Mouse (Mus musculus) heart, postnatal 4 days (tissue): ENCODE data around the gene Sobp. TPM values are rescaled to one million over a fixed set of nuclear protein-coding genes. Genes with fewer than 3 reads are reported as not detected.

ENCODE experiments used
- DNase-seq: peaks from one replicate; pipeline ENCODE4 v3.0.0; 2021
- total RNA-seq, 2 experiments: library from RNA; stranded (reverse); gene quantifications; 2 replicates each; pipeline ENCODE4 v1.2.3; 2021

Gene Sobp
- total RNA-seq, 2 experiments from 2014 or later, result 12.2 to 13.0 TPM

DNA sequence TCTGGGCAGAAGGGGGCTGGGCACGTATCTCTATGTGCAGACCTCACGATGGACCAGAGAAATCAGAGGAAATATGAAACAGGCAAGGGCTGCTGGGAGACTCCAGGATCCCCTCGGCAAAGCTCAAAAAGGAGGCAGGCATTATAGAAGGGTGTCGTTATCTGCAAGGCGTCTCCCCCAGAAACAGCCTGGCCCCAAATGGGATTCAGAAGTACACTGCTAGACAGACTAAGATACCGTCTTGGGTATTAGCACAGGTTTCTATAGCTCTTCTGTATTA, 90.3 kb downstream of the Sobp start:
- DNase-seq, result no peak

DNA sequence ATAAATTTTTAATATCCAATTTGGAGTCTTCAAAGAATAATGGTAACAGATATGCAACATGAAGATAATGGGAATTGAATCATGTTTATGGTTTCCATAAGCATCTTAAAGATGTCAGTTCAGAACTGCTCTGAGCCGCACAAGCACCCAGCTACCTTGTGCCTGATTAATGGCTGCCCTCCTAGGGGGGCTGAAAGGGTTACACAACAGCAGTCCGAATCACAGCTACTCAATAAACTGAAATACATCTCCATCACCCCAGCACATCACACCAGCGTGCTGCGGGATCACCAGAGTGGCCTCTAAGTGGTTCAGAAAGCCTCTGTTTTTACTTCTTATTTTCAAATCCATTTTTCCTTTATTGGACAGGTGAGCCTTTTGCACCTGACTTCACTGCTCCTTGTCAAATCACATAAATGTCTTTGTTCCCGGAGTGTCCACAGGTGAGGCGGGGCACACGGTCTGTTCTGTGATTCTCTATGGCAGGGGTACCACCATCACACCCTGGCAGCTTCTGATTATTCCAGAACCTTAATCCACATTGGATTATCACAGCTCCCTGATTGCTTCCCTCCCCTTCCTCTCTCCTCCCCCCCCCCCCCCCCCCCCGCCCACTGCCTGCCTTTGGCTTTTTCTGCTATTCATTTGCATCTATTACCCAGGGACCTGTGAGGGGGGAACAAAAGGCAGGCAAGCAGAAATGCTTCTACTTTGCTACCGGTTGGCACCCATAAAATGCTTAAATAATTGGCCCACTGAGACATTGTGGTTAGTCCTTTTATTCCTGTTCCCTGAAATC, 90.8 kb downstream of the Sobp start:
- DNase-seq, result no peak

DNA sequence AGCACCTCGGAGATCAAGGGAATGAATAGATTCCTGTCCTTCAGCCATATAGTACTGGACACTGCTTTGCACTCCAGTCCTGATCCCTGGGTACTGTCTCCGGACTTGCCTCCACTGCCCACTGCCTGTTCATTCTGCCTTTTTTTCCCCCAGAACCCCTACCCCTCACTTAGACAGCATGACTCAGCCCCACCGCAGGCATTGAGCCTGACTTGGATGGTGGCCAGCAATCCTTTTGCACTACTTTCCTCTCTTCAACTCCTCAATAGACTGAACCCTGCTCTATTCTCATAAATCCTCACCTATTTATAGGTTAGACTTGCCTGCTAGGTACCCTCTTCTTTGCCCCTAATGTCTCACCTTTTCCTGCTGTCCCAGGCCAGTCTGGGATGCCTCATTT, 93.0 kb downstream of the Sobp start:
- peak; percentile 38 for DNase-seq

GRCm38 (mm10) chr10:43075535-43076152, 98.7 kb downstream of the Sobp start:
- no peak for DNase-seq

DNA sequence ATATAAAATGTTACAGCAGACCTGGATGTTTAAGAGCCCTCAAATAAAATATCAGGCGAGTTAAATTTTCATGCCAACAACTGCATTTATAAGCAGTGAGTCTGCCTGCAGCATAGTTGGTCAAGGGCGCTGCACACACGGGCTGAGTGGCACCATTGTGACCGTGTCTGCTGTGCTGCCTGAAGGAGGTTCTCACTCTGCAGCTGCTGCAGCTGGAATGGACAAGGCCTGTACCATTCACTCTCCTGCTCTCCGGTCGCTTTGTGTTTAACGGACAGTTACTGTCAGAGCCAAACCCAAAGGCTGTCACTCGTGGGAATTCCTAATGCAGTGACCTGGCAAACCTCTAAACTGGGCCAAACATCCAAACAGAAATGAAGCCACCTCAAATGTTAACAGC, 101.0 kb downstream of the Sobp start:
- DNase-seq, result no peak

DNA sequence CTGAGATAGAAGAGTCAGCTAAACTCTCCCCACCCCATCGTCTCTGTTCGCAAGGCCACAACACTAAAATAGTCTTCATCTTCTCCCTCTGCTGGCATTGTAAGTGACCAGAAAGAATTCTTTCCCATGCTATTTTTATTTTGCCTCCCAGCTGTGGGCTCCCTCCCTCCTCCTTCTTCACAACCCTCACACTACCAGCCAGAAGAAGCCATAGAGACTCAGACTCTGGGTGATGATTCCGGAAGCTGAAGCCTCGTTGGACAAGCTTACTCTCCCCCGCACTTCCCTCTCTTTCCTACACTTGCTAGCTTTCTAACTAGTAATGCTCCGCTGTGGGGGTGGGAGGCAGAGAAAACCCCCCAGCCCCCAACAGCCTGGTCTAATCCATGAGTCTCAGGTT, 103.4 kb downstream of the Sobp start:
- DNase-seq, result no peak

DNA sequence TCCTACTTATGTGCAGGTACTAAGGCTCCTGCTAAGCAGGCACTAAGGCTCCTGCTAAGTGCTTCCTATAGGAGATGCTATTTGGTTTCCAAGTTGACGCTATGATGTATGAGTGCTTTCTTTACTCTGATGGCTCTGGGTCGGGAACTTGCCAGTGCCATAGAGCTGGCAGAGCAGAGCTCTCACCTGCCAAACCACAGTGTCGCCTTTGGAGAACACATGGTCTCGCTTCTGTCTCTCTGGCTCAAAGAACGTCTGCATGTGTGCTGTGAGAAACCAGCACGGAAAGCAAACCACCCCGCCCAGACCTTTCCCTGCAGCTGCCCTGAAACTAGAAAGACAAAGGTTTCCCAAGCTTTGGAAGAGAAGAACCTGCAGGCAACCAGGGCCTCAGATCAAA, 109.0 kb downstream of the Sobp start:
- no peak for DNase-seq

GRCm38 (mm10) chr10:43061519-43062105, 112.7 kb downstream of the Sobp start:
- no peak for DNase-seq

GRCm38 (mm10) chr10:43055405-43055804, 118.9 kb downstream of the Sobp start:
- DNase-seq, result no peak

- DNase-seq, result no peak
Observed at GRCm38 (mm10) chr10:43054776-43055175, 119.6 kb downstream of the Sobp start.

GRCm38 (mm10) chr10:43053861-43054560, 120.3 kb downstream of the Sobp start:
- DNase-seq, result no peak

- peak; percentile 42 for DNase-seq
Observed at GRCm38 (mm10) chr10:43052462-43052861, 121.9 kb downstream of the Sobp start.

DNA sequence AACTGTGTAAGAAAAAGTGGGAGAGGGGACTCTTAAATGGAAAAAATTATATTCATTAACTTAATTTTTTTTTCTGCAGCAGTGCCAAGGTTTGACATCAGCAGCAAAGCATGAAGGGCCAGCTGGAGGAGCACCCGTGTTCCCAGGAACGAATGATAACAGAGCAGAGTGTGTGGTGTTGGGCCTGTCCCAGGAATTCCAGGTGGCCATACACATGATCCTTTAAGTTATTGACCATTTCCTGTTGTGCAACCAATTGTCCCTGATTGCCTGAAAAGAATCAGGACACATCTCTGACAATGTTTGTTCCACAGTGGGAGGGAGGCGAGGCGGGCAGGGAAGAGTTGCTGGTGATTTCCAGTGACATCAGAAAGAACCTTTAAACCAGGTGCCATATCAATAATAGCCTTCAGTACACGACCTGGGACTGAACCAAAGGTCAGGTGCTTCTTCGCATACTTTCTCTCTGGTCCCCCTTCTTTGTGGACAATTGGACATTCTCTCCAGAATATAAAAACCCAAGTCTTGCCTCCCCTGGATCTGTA, 126.5 kb downstream of the Sobp start:
- peak; percentile 33 for DNase-seq

- DNase-seq, result peak; percentile 33
Observed at GRCm38 (mm10) chr10:43043351-43044209, 130.8 kb downstream of the Sobp start.

- DNase-seq, result no peak
Observed at GRCm38 (mm10) chr10:43042591-43043327, 131.6 kb downstream of the Sobp start.

DNA sequence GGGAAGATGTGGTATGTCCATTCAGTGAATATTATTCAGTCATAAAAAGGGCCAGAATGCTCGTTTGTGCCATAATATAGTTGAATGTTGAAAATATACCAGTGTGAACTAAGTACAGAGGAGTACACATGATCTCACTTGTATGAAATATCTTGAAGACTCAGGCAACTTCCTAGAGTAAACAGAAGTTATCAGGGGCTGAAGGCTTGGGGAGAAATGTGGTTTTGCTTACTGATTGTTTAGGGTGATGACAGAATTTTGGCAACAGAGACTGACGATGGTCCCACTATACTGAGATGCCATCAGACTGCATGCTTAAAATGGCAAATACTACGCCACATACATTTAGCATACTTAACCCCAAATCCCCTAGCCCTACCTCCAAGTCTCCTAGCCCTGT, 132.5 kb downstream of the Sobp start:
- no peak for DNase-seq

GRCm38 (mm10) chr10:43037455-43037793, 136.9 kb downstream of the Sobp start:
- DNase-seq, result no peak

GRCm38 (mm10) chr10:43036646-43037454, 137.5 kb downstream of the Sobp start:
- DNase-seq, result no peak

DNA sequence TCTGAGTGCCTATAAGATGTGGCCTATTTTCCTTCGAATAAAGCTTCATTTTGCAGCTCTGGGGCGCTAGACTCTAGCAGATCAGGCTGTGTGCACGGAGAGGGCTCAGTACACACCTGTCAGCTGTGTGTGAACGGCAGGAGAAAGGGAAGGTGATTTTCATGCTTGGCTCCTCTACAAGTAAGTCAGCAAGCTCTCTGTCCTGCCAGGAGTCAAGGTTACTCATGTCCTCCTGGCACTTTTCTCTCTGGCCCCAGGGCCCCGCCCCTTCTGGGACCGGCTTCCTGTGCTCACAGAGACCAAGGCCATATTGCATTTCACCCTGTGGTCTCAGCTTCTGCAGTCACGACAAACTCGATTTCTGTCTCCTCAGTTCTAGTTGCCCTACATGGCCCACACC, 138.8 kb downstream of the Sobp start:
- peak; percentile 58 for DNase-seq

GRCm38 (mm10) chr10:43034811-43035210, 139.5 kb downstream of the Sobp start:
- peak; percentile 55 for DNase-seq
